24 mouse cellular contexts compared by ENCODE assay signal in the genomic region with DNA sequence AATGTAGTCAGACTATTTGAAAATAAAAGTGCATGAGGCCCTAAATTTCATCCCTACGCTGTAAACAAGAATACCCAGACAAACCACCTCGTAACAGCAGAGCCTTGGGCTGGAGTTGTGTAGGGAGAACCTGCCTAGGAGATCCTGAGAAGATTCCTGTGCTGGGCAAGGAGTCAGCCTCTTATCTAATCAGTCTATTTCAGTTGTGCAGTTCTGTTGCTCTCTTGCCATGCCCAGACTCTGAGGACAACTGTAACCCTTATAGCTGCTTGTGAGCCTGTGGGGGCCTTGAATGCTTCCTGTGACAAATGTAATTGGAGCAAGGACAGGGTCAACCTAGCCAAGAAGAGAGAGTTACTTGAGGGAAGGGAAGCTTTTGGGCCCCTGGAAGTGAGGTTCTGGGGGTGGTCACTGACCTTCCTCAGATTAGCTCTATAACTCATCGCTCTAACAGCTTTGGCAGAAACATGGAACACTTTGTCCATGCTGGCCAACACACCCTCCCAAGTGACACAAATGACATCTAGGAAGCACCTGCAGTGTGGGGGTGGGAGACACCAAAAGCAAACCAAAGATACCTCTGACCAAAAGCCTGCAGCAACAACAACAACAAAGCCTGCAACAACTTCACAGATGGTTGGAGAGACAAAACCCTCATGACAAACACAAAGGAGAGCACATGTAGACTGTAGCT. TPM values are rescaled to one million over a fixed set of nuclear protein-coding genes. Genes with fewer than 3 reads are reported as not detected.
A peak's percentile ranks its signal among the peaks of the same experiment; 100 is the strongest.
DNase-seq lines count a peak whose midpoint lies in the region; ATAC-seq lines count a peak whose summit lies in the region.
"Had no signal": no experiment of that assay in that cellular context is flagged by ENCODE, and none has a peak within 500 bp of the region (broad histone marks: within the 10 kb centered on the region; RNA-seq: fewer than 3 reads in every experiment).

No protein-coding gene starts in this region.

- no peak overlapping the region for H3K27ac ChIP-seq in heart, embryonic 10.5 days
- no peak overlapping the region for H3K27ac ChIP-seq in liver, embryonic 12.5 days
- H3K27ac ChIP-seq: embryonic facial prominence, embryonic 15.5 days; forebrain, embryonic 10.5 days; limb, embryonic 12.5 days; liver, embryonic 15.5 days; stomach, embryonic 15.5 days had no signal

- DNase-seq in adrenal gland, adult (ENCODE audit: inconsistent age in 2 of 2, low spot score in 1 of 2) = peak; percentile 36 to 75
- DNase-seq in adrenal gland, postnatal 4 days (ENCODE audit: low spot score in 2 of 2) = no peak
- DNase-seq in heart, adult 11 months = peak; percentile 88
- no peak for DNase-seq in heart, embryonic 10.5 days (ENCODE audit: low spot score)
- no peak for DNase-seq in liver
- peak; percentile 82 for DNase-seq in skeletal muscle tissue, adult 2 months (ENCODE audit: low read depth, low spot score)
- no peak for DNase-seq in layer of hippocampus, postnatal 36 days
- DNase-seq: kidney, adult 11 months; lung, postnatal 10 days; midbrain, embryonic 14.5 days; right cerebral cortex, postnatal 14 days; thymus, adult 18-20 months had no signal

- no peaks in the 10 kb centered on the region for H3K36me3 ChIP-seq in heart, embryonic 10.5 days
- no peaks in the 10 kb centered on the region for H3K36me3 ChIP-seq in liver, embryonic 12.5 days
- H3K36me3 ChIP-seq: embryonic facial prominence, embryonic 15.5 days; forebrain, embryonic 10.5 days; limb, embryonic 12.5 days; liver, embryonic 15.5 days; stomach, embryonic 15.5 days had no signal

- WGBS in heart, embryonic 10.5 days = 62% methylated on average over 3 of the region's 3 CpGs
- 55% methylated on average over 3 of the region's 3 CpGs for WGBS in liver, embryonic 12.5 days (ENCODE audit: insufficient replicate concordance)

- peaks cover 21% of the 10 kb centered on the region for H3K4me1 ChIP-seq in heart, embryonic 10.5 days
- peaks cover 22% of the 10 kb centered on the region for H3K4me1 ChIP-seq in liver, embryonic 12.5 days
- H3K4me1 ChIP-seq: embryonic facial prominence, embryonic 15.5 days; forebrain, embryonic 10.5 days; limb, embryonic 12.5 days; stomach, embryonic 15.5 days had no signal

- no peak overlapping the region for H3K9ac ChIP-seq in liver, embryonic 12.5 days
- H3K9ac ChIP-seq: embryonic facial prominence, embryonic 15.5 days; limb, embryonic 12.5 days; liver, embryonic 15.5 days; stomach, embryonic 15.5 days had no signal

- H3K4me2 ChIP-seq in liver, embryonic 12.5 days = no peak overlapping the region
- H3K4me2 ChIP-seq: embryonic facial prominence, embryonic 15.5 days; limb, embryonic 12.5 days; liver, embryonic 15.5 days; stomach, embryonic 15.5 days had no signal

- 0 out of 2 replicates have a peak, but pooled peaks have one; percentile 42 for ATAC-seq in liver, embryonic 12.5 days
- ATAC-seq: activated CD4-positive, CD25-positive, alpha-beta regulatory T cell, adult 4 months had no signal

- H3K9me3 ChIP-seq in heart, embryonic 10.5 days = no peaks in the 10 kb centered on the region
- no peaks in the 10 kb centered on the region for H3K9me3 ChIP-seq in liver, embryonic 12.5 days (replicated peaks)
- H3K9me3 ChIP-seq: embryonic facial prominence, embryonic 15.5 days; forebrain, embryonic 10.5 days; limb, embryonic 12.5 days; liver, embryonic 15.5 days; stomach, embryonic 15.5 days had no signal

- H3K4me3 ChIP-seq in heart, embryonic 10.5 days = no peak overlapping the region
- H3K4me3 ChIP-seq in liver, embryonic 12.5 days = no peak overlapping the region
- H3K4me3 ChIP-seq: embryonic facial prominence, embryonic 15.5 days; forebrain, embryonic 10.5 days; limb, embryonic 12.5 days; liver, embryonic 15.5 days; stomach, embryonic 15.5 days had no signal

- H3K27me3 ChIP-seq in heart, embryonic 10.5 days (ENCODE audit: insufficient read depth, poor library complexity, severe bottlenecking) = no peaks in the 10 kb centered on the region
- no peaks in the 10 kb centered on the region for H3K27me3 ChIP-seq in liver, embryonic 12.5 days (replicated peaks)
- H3K27me3 ChIP-seq: embryonic facial prominence, embryonic 15.5 days; limb, embryonic 12.5 days; liver, embryonic 15.5 days; stomach, embryonic 15.5 days had no signal

RNA-seq across cellular contexts. Expression of a gene that starts 9.0 kb away (rescaled TPM):
- 1 to 10 TPM; 2.2 to 2.9 TPM for total RNA-seq in adrenal gland, postnatal 4 days (2021)
- 0.52 and 0.54 TPM in 2 replicates for polyA plus RNA-seq in heart, embryonic 10.5 days (2016; fragmentation: Nextera tagmentation; extraction: Ambion mirVana)
- polyA plus RNA-seq in liver, embryonic 12.5 days (2016; fragmentation: Nextera tagmentation; extraction: Ambion mirVana) = not detected in 2 replicates
- 10 to 100 TPM; 10.2 to 10.3 TPM for total RNA-seq in layer of hippocampus, postnatal 36 days (2021)
- total RNA-seq: granulocyte monocyte progenitor cell, adult 5-6 weeks; megakaryocyte, adult 5-6 weeks; neutrophil, adult 5-6 weeks had no signal
- polyA plus RNA-seq: large intestine, adult 2 months; liver, embryonic 15.5 days; spleen, adult 2 months had no signal

RNA-seq across cellular contexts. Expression of a gene that starts 52.9 kb away (rescaled TPM):
- under 1 TPM in 1 of 2 experiments, not detected in 1; 0.28 TPM for total RNA-seq in adrenal gland, postnatal 4 days (2021)
- polyA plus RNA-seq in heart, embryonic 10.5 days (2016; fragmentation: Nextera tagmentation; extraction: Ambion mirVana) = 0.04 TPM in 1 of 2 replicates, not detected in the other
- not detected in 2 replicates for polyA plus RNA-seq in liver, embryonic 12.5 days (2016; fragmentation: Nextera tagmentation; extraction: Ambion mirVana)
- not detected for total RNA-seq in layer of hippocampus, postnatal 36 days (2021)
- total RNA-seq: granulocyte monocyte progenitor cell, adult 5-6 weeks; megakaryocyte, adult 5-6 weeks; neutrophil, adult 5-6 weeks had no signal
- polyA plus RNA-seq: activated CD4-positive, CD25-positive, alpha-beta regulatory T cell, adult 4 months; large intestine, adult 2 months; liver, embryonic 15.5 days; midbrain, embryonic 14.5 days; stomach, embryonic 15.5 days had no signal

Comparison
In these comparisons a context has a peak if more than half of its experiments do, and no peak if none do; other contexts are left out.
1. DNase-seq: peak in adrenal gland, adult (2 of 2), heart, adult 11 months (single experiment) and skeletal muscle tissue, adult 2 months (single experiment); none in adrenal gland, postnatal 4 days (0 of 2), heart, embryonic 10.5 days (single experiment), liver (single experiment) and layer of hippocampus, postnatal 36 days (0 of 2).